Mouse (Mus musculus) cortical plate, adult 2 months (tissue): Measurements from ENCODE around the gene Ofcc1. TPM values are rescaled to one million over a fixed set of nuclear protein-coding genes. Genes with fewer than 3 reads are reported as not detected.

Experiments
- H3K27ac ChIP-seq: fragments of 200-500 bp; 2 replicates; pipeline ENCODE4 v1.5.1; 2012; ENCODE audit warnings: low read length, control low read depth, inconsistent platforms; ENCODE audit not compliant: insufficient read depth
- H3K4me1 ChIP-seq: fragments of 200-500 bp; 2 replicates; pipeline ENCODE4 v1.6.1; 2011; ENCODE audit warnings: low read length; ENCODE audit not compliant: control insufficient read depth, insufficient read depth
- H3K4me3 ChIP-seq: fragments of 200-500 bp; 2 replicates; pipeline ENCODE4 v1.5.1; 2011; ENCODE audit warnings: mild to moderate bottlenecking, low read length, control low read depth; ENCODE audit not compliant: insufficient read depth
- CTCF ChIP-seq: fragments of 200-500 bp; IDR thresholded peaks from 2 replicates; pipeline ENCODE4 v1.5.1; 2011; ENCODE audit warnings: mild to moderate bottlenecking, control low read depth, low read length; ENCODE audit not compliant: insufficient read depth; ENCODE audit errors: extremely low read depth
- POLR2A ChIP-seq: fragments of 200-500 bp; IDR thresholded peaks from 2 replicates; pipeline ENCODE4 v1.6.1; 2011; ENCODE audit warnings: mild to moderate bottlenecking, low read length, control low read depth; ENCODE audit not compliant: insufficient read depth; ENCODE audit errors: extremely low read depth
- polyA plus RNA-seq: library from polyadenylated mRNA; depleted of rRNA; stranded (reverse); fragments of >200 nt; gene quantifications from 2 replicates; pipeline ENCODE4 v1.2.3, GENCODE M21; 2012

The Ofcc1 gene
- polyA plus RNA-seq, 1 experiment: not detected

GRCm38 (mm10) chr13:40267546-40267945, 93.7 kb downstream of the Ofcc1 start:
- Histone ChIP-seq H3K4me1 (no peaks in the 10 kb centered on the region), H3K4me3 (no peak overlapping the region), H3K27ac (no peak overlapping the region)
- no peak for TF ChIP-seq POLR2A
- TF ChIP-seq CTCF: no peak

GRCm38 (mm10) chr13:40263087-40263807, 98.0 kb downstream of the Ofcc1 start:
- Histone ChIP-seq H3K4me3 (no peak overlapping the region), H3K27ac (no peak overlapping the region)
- TF ChIP-seq CTCF (no peak), POLR2A (no peak)

GRCm38 (mm10) chr13:40258757-40259156, 102.5 kb downstream of the Ofcc1 start:
- no peak for TF ChIP-seq POLR2A
- TF ChIP-seq CTCF: no peak
- no peaks in the 10 kb centered on the region for H3K4me1 ChIP-seq

More at GRCm38 (mm10) chr13:40263087-40263807, 98.0 kb downstream of the Ofcc1 start:
- no peaks in the 10 kb centered on the region for H3K4me1 ChIP-seq

GRCm38 (mm10) chr13:40243821-40244220, 117.4 kb downstream of the Ofcc1 start:
- no peak for TF ChIP-seq CTCF
- TF ChIP-seq POLR2A: no peak
- Histone ChIP-seq H3K4me3 (no peak overlapping the region), H3K4me1 (no peaks in the 10 kb centered on the region), H3K27ac (no peak overlapping the region)

More at GRCm38 (mm10) chr13:40258757-40259156, 102.5 kb downstream of the Ofcc1 start:
- H3K4me3 ChIP-seq: no peak overlapping the region
- H3K27ac ChIP-seq: no peak overlapping the region

GRCm38 (mm10) chr13:40236356-40236755, 124.9 kb downstream of the Ofcc1 start:
- Histone ChIP-seq H3K4me3 (no peak overlapping the region), H3K4me1 (no peaks in the 10 kb centered on the region), H3K27ac (no peak overlapping the region)
- no peak for TF ChIP-seq CTCF
- no peak for TF ChIP-seq POLR2A

- H3K4me3 ChIP-seq: no peak overlapping the region
- no peak for TF ChIP-seq POLR2A
- no peak for TF ChIP-seq CTCF
- H3K4me1 ChIP-seq: no peaks in the 10 kb centered on the region
- no peak overlapping the region for H3K27ac ChIP-seq
These were observed 152.9 kb downstream of the Ofcc1 start for GRCm38 (mm10) chr13:40208314-40208713.

GRCm38 (mm10) chr13:40181786-40182185, 179.5 kb downstream of the Ofcc1 start:
- Histone ChIP-seq H3K27ac (no peak overlapping the region), H3K4me3 (no peak overlapping the region), H3K4me1 (no peaks in the 10 kb centered on the region)
- TF ChIP-seq CTCF (no peak), POLR2A (no peak)

GRCm38 (mm10) chr13:40171775-40172174, 189.5 kb downstream of the Ofcc1 start:
- TF ChIP-seq POLR2A (no peak), CTCF (no peak)
- Histone ChIP-seq H3K27ac (no peak overlapping the region), H3K4me3 (no peak overlapping the region)

GRCm38 (mm10) chr13:40167871-40168270, 193.4 kb downstream of the Ofcc1 start:
- H3K4me1 ChIP-seq: no peaks in the 10 kb centered on the region
- no peak overlapping the region for H3K4me3 ChIP-seq
- no peak overlapping the region for H3K27ac ChIP-seq
- TF ChIP-seq POLR2A: no peak
- no peak for TF ChIP-seq CTCF

More at GRCm38 (mm10) chr13:40171775-40172174, 189.5 kb downstream of the Ofcc1 start:
- no peaks in the 10 kb centered on the region for H3K4me1 ChIP-seq

- TF ChIP-seq CTCF: no peak
- TF ChIP-seq POLR2A: no peak
- H3K4me3 ChIP-seq: no peak overlapping the region
- H3K4me1 ChIP-seq: no peaks in the 10 kb centered on the region
- H3K27ac ChIP-seq: no peak overlapping the region
These were observed 205.8 kb downstream of the Ofcc1 start for GRCm38 (mm10) chr13:40155466-40155865.

- no peak overlapping the region for H3K4me3 ChIP-seq
- TF ChIP-seq POLR2A: no peak
These were observed 221.3 kb downstream of the Ofcc1 start for GRCm38 (mm10) chr13:40139906-40140305.

More at GRCm38 (mm10) chr13:40139906-40140305, 221.3 kb downstream of the Ofcc1 start:
- no peaks in the 10 kb centered on the region for H3K4me1 ChIP-seq
- no peak overlapping the region for H3K27ac ChIP-seq
